Mouse (Mus musculus) kidney, adult 2 months (tissue): Measurements from ENCODE around the gene Olfr1269. TPM values are rescaled to one million over a fixed set of nuclear protein-coding genes. Genes with fewer than 3 reads are reported as not detected.

Source experiments
- DNase-seq: peaks from one replicate; pipeline ENCODE4 v3.0.0; 2021
- H3K27ac ChIP-seq: fragments of 200-500 bp; 2 replicates; pipeline ENCODE4 v1.5.1; 2012; ENCODE audit warnings: low read depth, low read length, control low read depth, inconsistent platforms; ENCODE audit not compliant: insufficient read depth
- H3K27me3 ChIP-seq: fragments of 200-500 bp; replicated peaks from 2 replicates; pipeline ENCODE4 v1.6.1; 2012; ENCODE audit warnings: mild to moderate bottlenecking, moderate library complexity, low read length, inconsistent platforms; ENCODE audit not compliant: control insufficient read depth, insufficient read depth
- H3K36me3 ChIP-seq: fragments of 200-500 bp; 2 replicates; pipeline ENCODE4 v1.6.1; 2012; ENCODE audit warnings: mild to moderate bottlenecking, moderate library complexity, low read length, inconsistent platforms; ENCODE audit not compliant: control insufficient read depth, insufficient read depth
- H3K4me1 ChIP-seq: fragments of 200-500 bp; 2 replicates; pipeline ENCODE4 v1.6.1; 2011; ENCODE audit warnings: low read length; ENCODE audit not compliant: control insufficient read depth, insufficient read depth
- H3K4me3 ChIP-seq: fragments of 200-500 bp; 2 replicates; pipeline ENCODE4 v1.5.1; 2011; ENCODE audit warnings: mild to moderate bottlenecking, low read depth, low read length, control low read depth; ENCODE audit not compliant: insufficient read depth
- CTCF ChIP-seq: fragments of 200-500 bp; conservative IDR thresholded peaks from 2 replicates; pipeline ENCODE4 v1.5.1; 2011; ENCODE audit warnings: low read depth, mild to moderate bottlenecking, control low read depth, low read length, moderate library complexity, mixed read lengths; ENCODE audit not compliant: insufficient read depth, insufficient read length
- POLR2A ChIP-seq: fragments of 200-500 bp; IDR thresholded peaks from one replicate; pipeline ENCODE4 v1.6.1; 2011; ENCODE audit warnings: low read depth, low read length, control low read depth
- WGBS: fragments of 180-500 bp; shearing (Covaris S2); methylation state at CpG from one replicate; pipeline ENCODE4 v1.1.7; 2018; 5-methylcytosine and 5-hydroxymethylcytosine counted together
- polyA plus RNA-seq: library from polyadenylated mRNA; depleted of rRNA; stranded (reverse); fragments of >200 nt; gene quantifications from 2 replicates; pipeline ENCODE4 v1.2.3, GENCODE M21; 2012; rRNA removed

Olfr1269 gene
- polyA plus RNA-seq, result not detected in 2 replicates

DNA sequence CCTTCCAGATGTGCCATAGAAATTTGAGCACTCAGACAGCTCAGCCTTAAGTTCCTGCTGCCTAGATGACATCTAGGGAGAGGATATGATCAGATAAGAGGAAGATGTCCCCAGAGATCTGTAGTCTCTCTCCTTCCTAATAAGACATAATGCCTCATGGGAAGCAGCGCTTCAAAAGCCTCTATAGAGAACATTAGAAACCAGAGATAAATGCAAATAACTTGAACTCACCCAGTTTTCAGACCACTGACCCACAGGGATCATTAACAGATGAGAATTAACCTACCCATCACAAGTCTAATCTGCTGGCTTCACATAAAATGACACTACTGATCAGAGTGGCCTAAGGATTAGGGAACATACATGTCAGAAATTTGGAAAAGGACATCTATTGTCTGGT lies at the start of gene Olfr1269:
Gene Olfr1269, minus strand, starts transcription at position 101 of the 400 bp plus-strand sequence.
- TF ChIP-seq CTCF (no peak), POLR2A (no peak)
- DNase-seq, result no peak
- whole genome bisulfite sequencing, result 89% methylated on average over 1 of the region's 1 CpGs
- H3K36me3 ChIP-seq, result no peaks in the 10 kb centered on the region
- H3K27ac ChIP-seq, result no peak within 1 kb of the TSS
- H3K27me3 ChIP-seq, result no peaks in the 10 kb centered on the region
- H3K4me1 ChIP-seq, result no peaks in the 10 kb centered on the region
- H3K4me3 ChIP-seq, result no peak within 1 kb of the TSS

DNA sequence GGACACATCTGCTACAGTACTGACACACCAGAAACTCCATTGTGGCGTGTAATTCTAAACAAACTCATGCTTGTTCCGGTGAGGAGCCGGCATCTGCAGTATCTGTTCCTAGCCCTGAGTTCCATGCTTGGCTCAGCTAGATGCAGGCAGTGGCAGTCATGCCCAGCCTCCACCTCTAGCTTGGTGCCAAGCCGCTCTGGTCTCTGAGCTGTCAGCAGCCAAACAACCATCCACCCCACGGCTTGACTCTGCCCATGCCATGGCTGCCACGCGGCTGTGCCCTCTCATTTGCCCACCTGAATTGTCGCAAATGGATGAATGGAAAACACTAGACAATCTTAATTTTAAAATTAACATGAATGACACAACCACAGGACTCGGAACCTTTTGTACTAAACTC lies 32.7 kb upstream of the Olfr1269 start:
- H3K4me3 ChIP-seq, result no peak overlapping the region
- no peaks in the 10 kb centered on the region for H3K36me3 ChIP-seq
- no peak for DNase-seq
- no peak for TF ChIP-seq CTCF
- no peak for TF ChIP-seq POLR2A
- H3K4me1 ChIP-seq, result no peaks in the 10 kb centered on the region
- H3K27me3 ChIP-seq, result no peaks in the 10 kb centered on the region
- WGBS, result 89% methylated on average over 9 of the region's 9 CpGs
- H3K27ac ChIP-seq, result no peak overlapping the region

DNA sequence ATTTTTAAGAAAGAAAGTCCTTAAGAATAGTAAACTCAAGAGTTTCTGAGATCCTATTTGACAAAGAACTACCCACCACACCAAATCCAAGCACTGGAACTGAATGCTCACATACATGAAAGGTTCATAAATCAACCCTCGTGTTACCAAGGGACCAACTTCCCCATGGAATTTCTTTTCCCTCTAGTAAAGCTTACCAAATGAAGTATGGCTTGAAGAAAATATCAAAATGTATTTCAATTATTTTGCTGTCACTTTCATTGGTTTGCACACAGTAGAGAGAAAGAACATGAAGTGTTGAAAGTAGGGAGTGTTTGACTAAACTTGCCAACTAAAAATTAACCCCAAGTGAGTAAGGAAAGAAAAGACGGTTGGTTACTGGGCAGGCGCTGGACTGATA lies 31.8 kb upstream of the Olfr1269 start, which contains the start of gene Olfr1270:
Gene Olfr1270, minus strand, starts transcription at position 101 of the 400 bp plus-strand sequence.
- TF ChIP-seq CTCF (no peak), POLR2A (no peak)
- Histone ChIP-seq H3K27me3 (no peaks in the 10 kb centered on the region), H3K27ac (no peak within 1 kb of the TSS), H3K36me3 (no peaks in the 10 kb centered on the region), H3K4me3 (no peak within 1 kb of the TSS), H3K4me1 (no peaks in the 10 kb centered on the region)
- WGBS, result 69% methylated on average over 3 of the region's 3 CpGs
- no peak for DNase-seq

DNA sequence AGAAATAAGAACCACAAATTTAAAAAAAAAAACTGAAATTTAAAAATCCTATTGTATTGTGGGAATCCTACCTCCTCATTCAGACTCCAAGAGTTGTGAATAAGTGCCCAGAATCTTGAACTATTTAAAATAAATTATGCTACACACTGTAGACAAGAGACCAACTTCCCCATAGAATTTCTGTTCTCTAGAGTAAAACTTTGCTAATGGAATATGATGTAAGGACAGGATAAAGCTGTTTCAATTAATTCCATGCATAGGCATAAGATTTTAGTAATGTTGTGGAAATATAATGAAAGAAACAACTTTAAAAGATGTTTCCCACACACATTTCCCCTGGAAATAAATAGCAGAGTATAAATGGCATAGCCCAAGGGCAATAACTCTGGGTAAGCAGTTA lies 21.0 kb upstream of the Olfr1269 start, which contains the start of gene Olfr32:
Gene Olfr32, minus strand, starts transcription at position 101 of the 400 bp plus-strand sequence.
- TF ChIP-seq CTCF (no peak), POLR2A (no peak)

DNA sequence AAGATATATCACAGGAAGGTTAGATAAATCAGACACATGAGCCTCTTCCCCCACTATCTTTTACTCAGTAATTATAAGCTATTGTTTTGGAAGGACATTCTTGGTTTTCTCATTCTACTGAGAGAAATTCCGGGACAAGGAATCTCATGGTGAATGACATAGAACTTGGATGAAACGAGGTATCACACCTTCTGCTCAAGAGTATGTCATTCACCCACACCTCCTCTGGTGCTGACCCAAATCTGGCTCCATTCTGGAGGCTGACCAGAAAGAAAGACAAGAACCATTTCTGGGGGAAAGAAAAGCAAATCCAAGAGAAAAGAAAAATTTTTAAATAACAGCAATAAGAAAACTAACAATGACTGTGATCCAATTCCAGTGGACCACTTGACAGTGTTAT lies 51.1 kb downstream of the Olfr1269 start:
- no peaks in the 10 kb centered on the region for H3K27me3 ChIP-seq
- TF ChIP-seq POLR2A, result no peak
- no peak for TF ChIP-seq CTCF
- H3K27ac ChIP-seq, result no peak overlapping the region
- no peaks in the 10 kb centered on the region for H3K36me3 ChIP-seq
- no peaks in the 10 kb centered on the region for H3K4me1 ChIP-seq
- 48% methylated on average over 2 of the region's 2 CpGs for WGBS
- DNase-seq, result no peak
- H3K4me3 ChIP-seq, result no peak overlapping the region

More for the DNA sequence above, 21.0 kb upstream of the Olfr1269 start, which contains the start of gene Olfr32:
- Histone ChIP-seq H3K27me3 (no peaks in the 10 kb centered on the region), H3K27ac (no peak within 1 kb of the TSS), H3K36me3 (no peaks in the 10 kb centered on the region), H3K4me1 (no peaks in the 10 kb centered on the region), H3K4me3 (no peak within 1 kb of the TSS)
- DNase-seq, result no peak

Other genes with a start within 250 kb of the Olfr1269 start
- gene Olfr1257, start 243.0 kb downstream of the Olfr1269 start, polyA plus RNA-seq, result not detected in 2 replicates
- not detected in 2 replicates for gene Olfr1258, start 194.1 kb downstream of the Olfr1269 start, polyA plus RNA-seq
- gene Olfr1259, start 172.7 kb downstream of the Olfr1269 start, polyA plus RNA-seq, result not detected in 2 replicates
- gene Olfr1260, start 147.1 kb downstream of the Olfr1269 start, polyA plus RNA-seq, result not detected in 2 replicates
- gene Olfr1261, start 130.2 kb downstream of the Olfr1269 start, polyA plus RNA-seq, result not detected in 2 replicates
- not detected in 2 replicates for gene Olfr1262, start 121.3 kb downstream of the Olfr1269 start, polyA plus RNA-seq
- not detected in 2 replicates for gene Olfr1263, start 109.3 kb downstream of the Olfr1269 start, polyA plus RNA-seq
- gene Olfr1264, start 95.8 kb downstream of the Olfr1269 start, polyA plus RNA-seq, result not detected in 2 replicates
- not detected in 2 replicates for gene Olfr1265, start 86.1 kb downstream of the Olfr1269 start, polyA plus RNA-seq
- not detected in 2 replicates for gene Olfr140, start 57.8 kb downstream of the Olfr1269 start, polyA plus RNA-seq
- not detected in 2 replicates for gene Olfr32, start 20.9 kb upstream of the Olfr1269 start, polyA plus RNA-seq
- gene Olfr1270, start 31.7 kb upstream of the Olfr1269 start, polyA plus RNA-seq, result not detected in 2 replicates
- not detected in 2 replicates for gene Olfr1506, start 103.1 kb upstream of the Olfr1269 start, polyA plus RNA-seq
- gene Olfr142, start 136.2 kb upstream of the Olfr1269 start, polyA plus RNA-seq, result not detected in 2 replicates
- gene Olfr1271, start 149.6 kb upstream of the Olfr1269 start, polyA plus RNA-seq, result not detected in 2 replicates
- gene Olfr1272, start 171.4 kb upstream of the Olfr1269 start, polyA plus RNA-seq, result not detected in 2 replicates
- gene Gm13769, start 200.8 kb upstream of the Olfr1269 start, polyA plus RNA-seq, result not detected in 2 replicates